Mouse (Mus musculus) adrenal gland, adult 8-10 months (tissue): ENCODE data around the gene Olfr1288. TPM values are rescaled to one million over a fixed set of nuclear protein-coding genes. Genes with fewer than 3 reads are reported as not detected.

ENCODE experiments used
- DNase-seq: peaks from one replicate; pipeline ENCODE4 v3.0.0; 2022
- total RNA-seq, 4 experiments: library from RNA; stranded (reverse); gene quantifications; 2 replicates each; pipeline ENCODE4 v1.2.4; 2022

Olfr1288 gene
- not detected for total RNA-seq

DNA sequence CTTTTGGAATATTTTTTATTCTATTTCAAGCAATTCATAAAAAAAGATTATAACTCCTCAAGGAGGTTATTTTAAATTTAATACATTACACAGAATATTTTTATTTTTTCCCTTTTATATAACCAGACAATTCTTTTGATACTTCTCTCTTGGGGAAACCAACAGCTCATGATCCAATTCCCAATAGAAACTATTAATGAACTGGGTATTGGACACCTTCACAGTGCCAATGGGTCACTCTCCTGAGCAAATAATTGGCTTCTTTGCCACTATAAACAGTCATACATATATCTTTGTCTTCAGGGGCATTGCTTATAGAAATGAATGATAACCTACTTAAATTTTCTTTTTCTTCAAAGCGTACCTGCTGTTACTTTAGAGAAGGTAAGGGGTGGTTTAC is at the start of gene Olfr1288:
Gene Olfr1288, plus strand, starts transcription at position 301 of the 400 bp plus-strand sequence.
- no peak for DNase-seq

DNA sequence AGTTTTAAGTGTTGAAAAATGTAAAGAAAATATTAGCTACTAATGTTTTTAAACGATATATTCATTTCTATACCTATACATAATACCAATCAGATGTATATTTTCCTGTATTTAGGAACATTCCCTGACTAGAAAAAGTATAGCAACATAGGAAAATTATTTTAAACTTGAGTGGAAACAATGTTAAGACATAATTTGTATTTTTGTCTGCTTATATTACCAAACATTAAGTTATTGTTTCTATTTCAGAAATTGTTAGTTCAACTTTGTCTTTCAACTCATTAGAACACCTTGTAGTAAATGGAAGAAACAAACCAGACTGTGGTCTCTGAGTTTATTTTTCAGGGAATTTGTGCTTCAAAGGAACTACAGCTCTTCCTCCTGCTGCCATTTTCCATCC is 25.1 kb upstream of the Olfr1288 start, which contains the start of gene Olfr1287:
Gene Olfr1287, plus strand, starts transcription at position 301 of the 400 bp plus-strand sequence.
- no peak for DNase-seq

DNA sequence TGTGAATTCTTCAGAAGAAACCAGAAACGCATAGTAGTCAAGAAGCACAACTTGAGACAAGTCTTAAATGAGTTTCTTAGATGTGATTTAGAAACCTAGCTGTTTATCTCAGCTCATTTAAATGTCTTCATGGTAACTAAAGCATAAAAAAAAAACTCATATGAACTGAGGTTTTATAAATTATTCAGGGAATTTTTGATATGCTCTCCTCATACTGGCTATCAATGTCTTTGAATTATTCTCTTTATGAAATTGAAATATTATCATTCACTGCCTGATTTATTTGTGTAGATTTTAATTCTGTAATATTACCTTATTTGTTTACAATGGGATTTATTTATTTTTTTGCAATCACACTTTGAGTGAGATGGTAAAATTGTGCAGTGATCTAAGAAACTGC is 6.6 kb downstream of the Olfr1288 start, which contains the start of gene Olfr1289:
Gene Olfr1289, plus strand, starts transcription at position 301 of the 400 bp plus-strand sequence.
- no peak for DNase-seq

DNA sequence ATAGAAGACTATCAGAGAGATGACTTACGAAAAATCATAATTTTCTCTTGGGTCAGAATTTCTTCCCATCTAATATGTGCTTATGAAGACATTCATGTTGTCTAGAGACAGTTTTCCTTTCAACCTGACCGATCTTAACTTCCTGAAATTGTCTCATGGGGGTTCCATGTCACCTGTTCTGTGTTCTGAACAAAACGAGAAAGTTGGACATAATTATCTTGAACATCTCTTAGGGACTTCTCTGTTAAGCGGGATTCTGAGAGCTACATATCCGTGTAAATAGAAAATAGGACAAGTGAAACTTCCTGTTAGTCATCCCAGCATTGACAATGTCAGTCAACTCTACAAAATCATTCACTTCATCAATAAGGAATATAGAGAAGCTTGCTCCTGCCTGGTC is 19.8 kb downstream of the Olfr1288 start, which contains the start of gene Olfr1290:
Gene Olfr1290, minus strand, starts transcription at position 101 of the 400 bp plus-strand sequence.
- DNase-seq = no peak

DNA sequence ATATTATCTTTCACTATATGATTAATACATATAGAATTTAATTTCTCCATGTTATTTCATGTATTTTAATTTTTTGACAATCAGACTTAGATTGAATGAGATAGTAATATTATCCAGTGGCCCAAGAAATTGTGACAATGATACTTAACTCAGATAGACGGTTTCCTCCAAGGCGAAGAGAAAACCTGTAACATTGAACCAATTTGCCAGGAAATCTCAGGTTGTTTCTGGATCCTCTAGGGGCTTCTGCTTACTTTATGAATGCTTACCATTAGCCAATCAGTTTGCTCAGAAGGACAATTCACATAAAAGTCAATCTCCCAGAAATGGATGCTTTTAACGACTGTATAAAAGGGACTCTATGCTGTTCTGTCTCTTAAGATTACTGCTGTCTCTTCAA is 23.0 kb downstream of the Olfr1288 start, which contains the start of gene Olfr1291-ps1:
Gene Olfr1291-ps1, plus strand, starts transcription at position 301 of the 400 bp plus-strand sequence.
- DNase-seq = no peak

DNA sequence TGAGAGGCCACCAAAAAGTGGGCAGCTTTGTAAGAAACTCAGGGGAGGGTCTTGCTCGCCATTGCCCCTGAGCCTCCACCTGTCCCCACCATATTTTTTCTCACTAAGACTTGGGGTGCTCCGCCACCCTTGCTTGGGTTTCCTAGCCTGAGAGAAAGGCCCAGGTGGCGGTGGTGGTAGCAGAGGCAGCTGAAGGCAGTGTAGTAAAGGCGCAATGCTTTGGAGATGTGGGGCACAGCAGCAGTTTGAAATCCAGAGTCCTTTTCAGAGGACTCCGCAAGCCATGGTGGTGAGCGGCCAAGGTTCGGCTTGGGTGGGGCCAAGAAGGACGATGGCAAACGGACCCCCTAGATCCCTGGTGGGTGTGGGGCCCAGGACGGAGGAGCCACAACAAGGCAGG is 43.5 kb downstream of the Olfr1288 start:
- no peak for DNase-seq

DNA sequence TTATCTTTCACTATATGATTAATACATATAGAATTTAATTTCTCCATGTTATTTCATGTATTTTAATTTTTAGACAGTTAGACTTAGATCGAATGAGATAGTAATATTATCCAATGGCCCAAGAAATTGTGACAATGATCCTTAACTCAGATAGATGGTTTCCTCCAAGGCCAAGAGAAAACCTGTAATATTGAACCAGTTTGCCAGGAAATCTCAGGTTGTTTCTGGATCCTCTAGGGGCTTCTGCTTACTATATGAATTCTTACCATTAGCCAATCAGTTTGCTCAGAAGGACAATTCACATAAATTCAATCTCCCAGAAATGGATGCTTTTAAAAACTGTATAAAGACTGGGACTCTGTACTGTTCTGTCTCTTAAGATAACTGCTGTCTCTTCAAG is 51.0 kb downstream of the Olfr1288 start, which contains the start of gene Olfr1293-ps:
Gene Olfr1293-ps, plus strand, starts transcription at position 301 of the 400 bp plus-strand sequence.
- DNase-seq = no peak

Other genes with a start within 250 kb of the Olfr1288 start
- gene 4930430A15Rik, start 244.5 kb upstream of the Olfr1288 start, total RNA-seq = not detected
- gene Olfr1275, start 238.8 kb upstream of the Olfr1288 start, total RNA-seq = not detected
- not detected for gene Olfr1276, start 219.6 kb upstream of the Olfr1288 start, total RNA-seq
- gene Olfr1277, start 200.0 kb upstream of the Olfr1288 start, total RNA-seq = not detected
- gene Olfr1278, start 184.0 kb upstream of the Olfr1288 start, total RNA-seq = not detected
- gene Olfr1279, start 173.5 kb upstream of the Olfr1288 start, total RNA-seq = not detected
- not detected for gene Olfr1280, start 160.1 kb upstream of the Olfr1288 start, total RNA-seq
- gene Olfr1281, start 147.6 kb upstream of the Olfr1288 start, total RNA-seq = not detected
- gene Olfr1282, start 138.0 kb upstream of the Olfr1288 start, total RNA-seq = not detected
- not detected for gene Olfr1283, start 107.3 kb upstream of the Olfr1288 start, total RNA-seq
- gene Olfr1284, start 98.6 kb upstream of the Olfr1288 start, total RNA-seq = not detected
- gene Olfr1286, start 51.0 kb upstream of the Olfr1288 start, total RNA-seq = not detected
- not detected for gene Olfr1287, start 25.0 kb upstream of the Olfr1288 start, total RNA-seq
- not detected for gene Olfr1289, start 6.7 kb downstream of the Olfr1288 start, total RNA-seq
- gene Olfr1290, start 19.7 kb downstream of the Olfr1288 start, total RNA-seq = not detected
- not detected for gene Olfr1291-ps1, start 23.1 kb downstream of the Olfr1288 start, total RNA-seq
- gene Olfr1293-ps, start 51.1 kb downstream of the Olfr1288 start, total RNA-seq = not detected
- not detected for gene Olfr1294, start 66.2 kb downstream of the Olfr1288 start, total RNA-seq
- gene Olfr1295, start 95.6 kb downstream of the Olfr1288 start, total RNA-seq = not detected
- not detected for gene Olfr1297, start 152.4 kb downstream of the Olfr1288 start, total RNA-seq
- not detected for gene Olfr1298, start 175.1 kb downstream of the Olfr1288 start, total RNA-seq
- not detected for gene Olfr1299, start 187.3 kb downstream of the Olfr1288 start, total RNA-seq